Mouse (Mus musculus) MEL (cell line): ENCODE measurements around the gene Cybc1. TPM values are rescaled to one million over a fixed set of nuclear protein-coding genes. Genes with fewer than 3 reads are reported as not detected.

Experiments
- DNase-seq: peaks from one replicate; pipeline ENCODE4 v3.0.0; 2011; ENCODE audit warnings: low read depth, low spot score
- H3K27ac ChIP-seq: 2 replicates; pipeline ENCODE4 v1.5.1; 2012; ENCODE audit warnings: low read depth, mild to moderate bottlenecking, control low read depth, low read length, moderate library complexity; ENCODE audit not compliant: control insufficient read depth
- H3K27me3 ChIP-seq, 2 experiments: fragments of 150-350 bp in 1 of 2; sonication (generic) in 1 of 2; 2 replicates each; pipeline ENCODE4 v1.6.1; 2012; ENCODE audit warnings: low read length in 2 of 2, mild to moderate bottlenecking in 2 of 2, improper control_type of control experiment in 1 of 2, moderate library complexity in 1 of 2; ENCODE audit not compliant: insufficient read depth in 2 of 2, control insufficient read depth in 1 of 2
- H3K36me3 ChIP-seq, 2 experiments: 2 replicates each; pipeline ENCODE4 v1.6.1; 2012 to 2014; ENCODE audit warnings: low read length in 2 of 2, improper control_type of control experiment in 1 of 2, inconsistent platforms in 1 of 2, mild to moderate bottlenecking in 1 of 2; ENCODE audit not compliant: insufficient read depth in 2 of 2, control insufficient read depth in 1 of 2
- H3K4me1 ChIP-seq, 2 experiments: fragments of 150-350 bp in 1 of 2; sonication (generic) in 1 of 2; 2 replicates each; pipeline ENCODE4 v1.6.1; 2012; ENCODE audit warnings: low read length in 2 of 2, improper control_type of control experiment in 1 of 2, mild to moderate bottlenecking in 1 of 2; ENCODE audit not compliant: insufficient read depth in 2 of 2, control insufficient read depth in 1 of 2
- H3K4me3 ChIP-seq, 2 experiments: fragments of 150-350 bp in 1 of 2; sonication (generic) in 1 of 2; 2 replicates each; pipeline ENCODE4 v1.5.1; 2012; ENCODE audit warnings: low read depth in 2 of 2, low read length in 2 of 2, mild to moderate bottlenecking in 2 of 2, moderate library complexity in 2 of 2, control low read depth in 1 of 2, improper control_type of control experiment in 1 of 2; ENCODE audit not compliant: control insufficient read depth in 1 of 2, insufficient read depth in 1 of 2
- H3K79me2 ChIP-seq: 2 replicates; pipeline ENCODE4 v1.6.1; 2012; ENCODE audit warnings: mild to moderate bottlenecking, low read length, moderate library complexity; ENCODE audit not compliant: control insufficient read depth, poor library complexity, insufficient read depth
- H3K9ac ChIP-seq: 2 replicates; pipeline ENCODE4 v1.6.1; 2012; ENCODE audit warnings: low read depth, mild to moderate bottlenecking, control low read depth, low read length, moderate library complexity; ENCODE audit not compliant: control insufficient read depth, poor library complexity, severe bottlenecking
- H3K9me3 ChIP-seq: fragments of 150-350 bp; sonication (generic); replicated peaks from 2 replicates; pipeline ENCODE4 v1.6.1; 2012; ENCODE audit warnings: mild to moderate bottlenecking, low read length, improper control_type of control experiment, moderate library complexity; ENCODE audit not compliant: insufficient read depth
- CHD1 ChIP-seq: IDR thresholded peaks from 2 replicates; pipeline ENCODE4 v1.6.1; 2012; ENCODE audit warnings: low read depth, mild to moderate bottlenecking, inconsistent platforms, low read length, improper control_type of control experiment
- EP300 ChIP-seq, 2 experiments: IDR thresholded peaks; 2 replicates each; pipeline ENCODE4 v1.6.1; 2011; ENCODE audit warnings: improper control_type of control experiment in 2 of 2, low read length in 2 of 2, low read depth in 1 of 2, mild to moderate bottlenecking in 1 of 2
- ETS1 ChIP-seq: IDR thresholded peaks from 2 replicates; pipeline ENCODE4 v1.6.1; 2012; ENCODE audit warnings: low read depth, mild to moderate bottlenecking, inconsistent platforms, low read length, improper control_type of control experiment, moderate library complexity
- GATA1 ChIP-seq: IDR thresholded peaks from 2 replicates; pipeline ENCODE4 v1.6.1; 2011; ENCODE audit warnings: low read depth, low read length, improper control_type of control experiment
- JUND ChIP-seq: IDR thresholded peaks from 2 replicates; pipeline ENCODE4 v1.6.1; 2011; ENCODE audit warnings: low read depth, mild to moderate bottlenecking, improper control_type of control experiment, low read length
- MAX ChIP-seq: IDR thresholded peaks from 2 replicates; pipeline ENCODE4 v1.6.1; 2011; ENCODE audit warnings: low read length, improper control_type of control experiment
- MAZ ChIP-seq: IDR thresholded peaks from 2 replicates; pipeline ENCODE4 v1.6.1; 2012; ENCODE audit warnings: low read depth, mild to moderate bottlenecking, inconsistent platforms, low read length, improper control_type of control experiment
- MEF2A ChIP-seq: IDR thresholded peaks from 2 replicates; pipeline ENCODE4 v1.6.1; 2014; ENCODE audit warnings: low read depth, mild to moderate bottlenecking, inconsistent platforms, low read length, improper control_type of control experiment; ENCODE audit not compliant: poor library complexity, insufficient replicate concordance, severe bottlenecking; ENCODE audit errors: extremely low read depth
- MYC ChIP-seq: IDR thresholded peaks from 2 replicates; pipeline ENCODE4 v1.6.1; 2011; ENCODE audit warnings: low read depth, mild to moderate bottlenecking, low read length, improper control_type of control experiment, moderate library complexity
- NELFE ChIP-seq: IDR thresholded peaks from 2 replicates; pipeline ENCODE4 v1.6.1; 2011; ENCODE audit warnings: low read depth, low read length, improper control_type of control experiment
- NRF1 ChIP-seq: IDR thresholded peaks from 2 replicates; pipeline ENCODE4 v1.6.1; 2014; ENCODE audit warnings: low read depth, mild to moderate bottlenecking, inconsistent platforms, low read length, improper control_type of control experiment, moderate library complexity; ENCODE audit not compliant: poor library complexity, insufficient read depth, severe bottlenecking
- POLR2AphosphoS2 ChIP-seq: IDR thresholded peaks from 2 replicates; pipeline ENCODE4 v1.6.1; 2011; ENCODE audit warnings: low read length, improper control_type of control experiment
- RCOR1 ChIP-seq: IDR thresholded peaks from 2 replicates; pipeline ENCODE4 v1.6.1; 2012; ENCODE audit warnings: low read depth, mild to moderate bottlenecking, inconsistent platforms, low read length, improper control_type of control experiment
- SIN3A ChIP-seq: IDR thresholded peaks from 2 replicates; pipeline ENCODE4 v1.6.1; 2012; ENCODE audit warnings: low read length, improper control_type of control experiment, inconsistent platforms
- TBP ChIP-seq: IDR thresholded peaks from 2 replicates; pipeline ENCODE4 v1.8.0; 2011; ENCODE audit warnings: low read depth, low read length, improper control_type of control experiment
- TCF12 ChIP-seq: IDR thresholded peaks from 2 replicates; pipeline ENCODE4 v1.6.1; 2014; ENCODE audit warnings: low read depth, mild to moderate bottlenecking, inconsistent platforms, low read length, improper control_type of control experiment, moderate library complexity
- USF2 ChIP-seq, 2 experiments: IDR thresholded peaks; 2 replicates each; pipeline ENCODE4 v1.6.1; 2011 to 2012; ENCODE audit warnings: improper control_type of control experiment in 2 of 2, low read length in 2 of 2, borderline replicate concordance in 1 of 2, inconsistent platforms in 1 of 2, low read depth in 1 of 2, mild to moderate bottlenecking in 1 of 2; ENCODE audit not compliant: insufficient read depth in 1 of 2
- ZKSCAN1 ChIP-seq: IDR thresholded peaks from 2 replicates; pipeline ENCODE4 v1.6.1; 2012; ENCODE audit warnings: low read depth, mild to moderate bottlenecking, inconsistent platforms, low read length, improper control_type of control experiment, moderate library complexity
- ZMIZ1 ChIP-seq: IDR thresholded peaks from 2 replicates; pipeline ENCODE4 v1.6.1; 2012; ENCODE audit warnings: low read depth, mild to moderate bottlenecking, inconsistent platforms, low read length, improper control_type of control experiment, moderate library complexity
- polyA plus RNA-seq, 2 experiments: library from polyadenylated mRNA; stranded (reverse) in 1 of 2; unstranded in 1 of 2; fragments of >175 nt in 1 of 2; fragments of >200 nt in 1 of 2; gene quantifications; 2 replicates each; pipeline versions ENCODE4 v1.2.1 to v1.2.4; 2012; ENCODE audit warnings: low replicate concordance in 2 of 2, low read depth in 1 of 2; ENCODE audit not compliant: insufficient read length in 2 of 2, insufficient read depth in 1 of 2, missing spikeins in 1 of 2
- total RNA-seq: library from RNA; depleted of rRNA; stranded (reverse); fragments of 300-350 nt; gene quantifications from 2 replicates; pipeline ENCODE4 v1.2.3, GENCODE M21; 2012

Gene Cybc1
- total and polyA plus RNA-seq, 3 experiments: 43.6 to 46.1 TPM; not detected in 1

GRCm38 (mm10) chr11:121235475-121236238, 6.5 kb upstream of the Cybc1 start (continued):
- TF ChIP-seq TCF12: no peak; the same call in 1 of the 2 replicates
- no peak for TF ChIP-seq JUND
- TF ChIP-seq EP300 (IDR thresholded peaks at IDR 0.05; ENCODE audit: low read depth in 1 of 2, low read length in 2 of 2): no peak
- TF ChIP-seq ETS1: peak; percentile 40; the same call in 1 of the 2 replicates
- TF ChIP-seq POLR2AphosphoS2: no peak

GRCm38 (mm10) chr11:121232706-121233105, 3.6 kb upstream of the Cybc1 start:
- DNase-seq: peak; percentile 62
- Histone ChIP-seq H3K79me2 (peaks cover 15% of the 10 kb centered on the region), H3K27me3 (no peaks in the 10 kb centered on the region), H3K9me3 (no peaks in the 10 kb centered on the region), H3K27ac (peak overlapping the region; percentile 20; the same call in 1 of the 2 replicates), H3K4me3 (no peak overlapping the region), H3K4me1 (peaks cover 26 to 27% of the 10 kb centered on the region in 2 experiments), H3K9ac (peak overlapping the region; percentile 18; the same call in 1 of the 2 replicates), H3K36me3 (peaks cover 0 to 41% of the 10 kb centered on the region in 2 experiments; a peak in 2 of 4 replicates)
- TF ChIP-seq ZMIZ1: peak; percentile 58; the same call in 1 of the 2 replicates
- no peak for TF ChIP-seq ZKSCAN1
- peak; percentile 75 for TF ChIP-seq TBP
- no peak for TF ChIP-seq MAZ
- TF ChIP-seq NRF1: 0 out of 2 replicates have a peak, but pooled peaks have one; percentile 9
- TF ChIP-seq SIN3A: peak; percentile 33; the same call in 1 of the 2 replicates
- TF ChIP-seq MEF2A: 0 out of 2 replicates have a peak, but pooled peaks have one; percentile 11
- peak; percentile 41; the same call in 1 of the 2 replicates for TF ChIP-seq NELFE
- 0 out of 4 replicates have a peak, but pooled peaks of 1 of the 2 experiments have one; percentile 43 for TF ChIP-seq EP300 (IDR thresholded peaks at IDR 0.05; ENCODE audit: low read depth in 1 of 2, low read length in 2 of 2)

- TF ChIP-seq ETS1: peak; percentile 85
- peak; percentile 96 for TF ChIP-seq GATA1
- TF ChIP-seq SIN3A: peak; percentile 70
- TF ChIP-seq MAZ: 0 out of 2 replicates have a peak, but pooled peaks have one; percentile 19
- TF ChIP-seq MYC: no peak
- no peak for TF ChIP-seq USF2 (IDR thresholded peaks at IDR 0.05; ENCODE audit: borderline replicate concordance in 1 of 2, insufficient read depth in 1 of 2, low read depth in 1 of 2, low read length in 2 of 2)
- TF ChIP-seq EP300 (IDR thresholded peaks at IDR 0.05; ENCODE audit: low read depth in 1 of 2, low read length in 2 of 2): peak; percentile 77 to 81
- TF ChIP-seq ZMIZ1: no peak
- peak; percentile 31; the same call in 1 of the 2 replicates for TF ChIP-seq CHD1
- no peak for TF ChIP-seq MAX
- peak; percentile 56; the same call in 1 of the 2 replicates for TF ChIP-seq RCOR1
- peak; percentile 93 for TF ChIP-seq MEF2A
- TF ChIP-seq TCF12: peak; percentile 73; the same call in 1 of the 2 replicates
- Histone ChIP-seq H3K27me3 (no peaks in the 10 kb centered on the region), H3K79me2 (peaks cover 14% of the 10 kb centered on the region), H3K9me3 (no peaks in the 10 kb centered on the region), H3K27ac (peak overlapping the region; percentile 69), H3K4me1 (peaks cover 27% of the 10 kb centered on the region in 2 experiments), H3K9ac (peak overlapping the region; percentile 30), H3K36me3 (peaks cover under 1 to 41% of the 10 kb centered on the region in 2 experiments; a peak in 2 of 4 replicates), H3K4me3 (peak overlapping the region in 1 of 2 experiments; percentile 5; a peak in 1 of 4 replicates)
- peak; percentile 70 for DNase-seq
These were observed 2.6 kb upstream of the Cybc1 start for GRCm38 (mm10) chr11:121231628-121232291.
